Mouse (Mus musculus): ENCODE measurements around the gene Iqcj. TPM values are rescaled to one million over a fixed set of nuclear protein-coding genes. Genes with fewer than 3 reads are reported as not detected.

Iqcj gene
- total RNA-seq, 1 experiment from 2014 or later, result not detected

- ATAC-seq (replicated peaks in 1 of 2; ENCODE audit: insufficient read depth in 1 of 2, low FRiP score in 2 of 2, low TSS enrichment in 1 of 2, low read depth in 1 of 2, poor library complexity in 2 of 2, severe bottlenecking in 2 of 2), result no peak
These were observed 39.9 kb downstream of the Iqcj start for GRCm38 (mm10) chr3:67931914-67932313.

GRCm38 (mm10) chr3:67935829-67936228, 43.8 kb downstream of the Iqcj start:
- no peak for ATAC-seq (replicated peaks in 1 of 2; ENCODE audit: insufficient read depth in 1 of 2, low FRiP score in 2 of 2, low TSS enrichment in 1 of 2, low read depth in 1 of 2, poor library complexity in 2 of 2, severe bottlenecking in 2 of 2)

GRCm38 (mm10) chr3:67947000-67947399, 55.0 kb downstream of the Iqcj start:
- ATAC-seq (replicated peaks in 1 of 2; ENCODE audit: insufficient read depth in 1 of 2, low FRiP score in 2 of 2, low TSS enrichment in 1 of 2, low read depth in 1 of 2, poor library complexity in 2 of 2, severe bottlenecking in 2 of 2), result no peak

GRCm38 (mm10) chr3:67952517-67952940, 60.5 kb downstream of the Iqcj start:
- no peak for ATAC-seq (replicated peaks in 1 of 2; ENCODE audit: insufficient read depth in 1 of 2, low FRiP score in 2 of 2, low TSS enrichment in 1 of 2, low read depth in 1 of 2, poor library complexity in 2 of 2, severe bottlenecking in 2 of 2)

GRCm38 (mm10) chr3:67954459-67955065, 62.5 kb downstream of the Iqcj start:
- no peak for ATAC-seq (replicated peaks in 1 of 2; ENCODE audit: insufficient read depth in 1 of 2, low FRiP score in 2 of 2, low TSS enrichment in 1 of 2, low read depth in 1 of 2, poor library complexity in 2 of 2, severe bottlenecking in 2 of 2)

GRCm38 (mm10) chr3:67959672-67960071, 67.7 kb downstream of the Iqcj start:
- ATAC-seq (replicated peaks in 1 of 2; ENCODE audit: insufficient read depth in 1 of 2, low FRiP score in 2 of 2, low TSS enrichment in 1 of 2, low read depth in 1 of 2, poor library complexity in 2 of 2, severe bottlenecking in 2 of 2), result no peak

- ATAC-seq (replicated peaks in 1 of 2; ENCODE audit: insufficient read depth in 1 of 2, low FRiP score in 2 of 2, low TSS enrichment in 1 of 2, low read depth in 1 of 2, poor library complexity in 2 of 2, severe bottlenecking in 2 of 2), result no peak
These were observed 68.1 kb downstream of the Iqcj start for GRCm38 (mm10) chr3:67960133-67960532.

- ATAC-seq (replicated peaks in 1 of 2; ENCODE audit: insufficient read depth in 1 of 2, low FRiP score in 2 of 2, low TSS enrichment in 1 of 2, low read depth in 1 of 2, poor library complexity in 2 of 2, severe bottlenecking in 2 of 2), result no peak
These were observed 68.7 kb downstream of the Iqcj start for GRCm38 (mm10) chr3:67960727-67961126.

GRCm38 (mm10) chr3:67961934-67962639, 70.1 kb downstream of the Iqcj start:
- ATAC-seq (replicated peaks in 1 of 2; ENCODE audit: insufficient read depth in 1 of 2, low FRiP score in 2 of 2, low TSS enrichment in 1 of 2, low read depth in 1 of 2, poor library complexity in 2 of 2, severe bottlenecking in 2 of 2), result no peak

GRCm38 (mm10) chr3:67974340-67974998, 82.4 kb downstream of the Iqcj start:
- no peak for ATAC-seq (replicated peaks in 1 of 2; ENCODE audit: insufficient read depth in 1 of 2, low FRiP score in 2 of 2, low TSS enrichment in 1 of 2, low read depth in 1 of 2, poor library complexity in 2 of 2, severe bottlenecking in 2 of 2)

- ATAC-seq (replicated peaks in 1 of 2; ENCODE audit: insufficient read depth in 1 of 2, low FRiP score in 2 of 2, low TSS enrichment in 1 of 2, low read depth in 1 of 2, poor library complexity in 2 of 2, severe bottlenecking in 2 of 2), result no peak
These were observed 88.0 kb downstream of the Iqcj start for GRCm38 (mm10) chr3:67980006-67980405.

GRCm38 (mm10) chr3:67983329-67983728, 91.3 kb downstream of the Iqcj start:
- no peak for ATAC-seq (replicated peaks in 1 of 2; ENCODE audit: insufficient read depth in 1 of 2, low FRiP score in 2 of 2, low TSS enrichment in 1 of 2, low read depth in 1 of 2, poor library complexity in 2 of 2, severe bottlenecking in 2 of 2)

- ATAC-seq (replicated peaks in 1 of 2; ENCODE audit: insufficient read depth in 1 of 2, low FRiP score in 2 of 2, low TSS enrichment in 1 of 2, low read depth in 1 of 2, poor library complexity in 2 of 2, severe bottlenecking in 2 of 2), result no peak
These were observed 110.4 kb downstream of the Iqcj start for GRCm38 (mm10) chr3:68002415-68002814.

GRCm38 (mm10) chr3:68012342-68012741, 120.3 kb downstream of the Iqcj start:
- ATAC-seq (replicated peaks in 1 of 2; ENCODE audit: insufficient read depth in 1 of 2, low FRiP score in 2 of 2, low TSS enrichment in 1 of 2, low read depth in 1 of 2, poor library complexity in 2 of 2, severe bottlenecking in 2 of 2), result no peak

- ATAC-seq (replicated peaks in 1 of 2; ENCODE audit: insufficient read depth in 1 of 2, low FRiP score in 2 of 2, low TSS enrichment in 1 of 2, low read depth in 1 of 2, poor library complexity in 2 of 2, severe bottlenecking in 2 of 2), result no peak
These were observed 123.8 kb downstream of the Iqcj start for GRCm38 (mm10) chr3:68015786-68016185.

GRCm38 (mm10) chr3:68019401-68019800, 127.4 kb downstream of the Iqcj start:
- no peak for ATAC-seq (replicated peaks in 1 of 2; ENCODE audit: insufficient read depth in 1 of 2, low FRiP score in 2 of 2, low TSS enrichment in 1 of 2, low read depth in 1 of 2, poor library complexity in 2 of 2, severe bottlenecking in 2 of 2)

GRCm38 (mm10) chr3:68036097-68036496, 144.1 kb downstream of the Iqcj start:
- no peak for ATAC-seq (replicated peaks in 1 of 2; ENCODE audit: insufficient read depth in 1 of 2, low FRiP score in 2 of 2, low TSS enrichment in 1 of 2, low read depth in 1 of 2, poor library complexity in 2 of 2, severe bottlenecking in 2 of 2)

- no peak for ATAC-seq (replicated peaks in 1 of 2; ENCODE audit: insufficient read depth in 1 of 2, low FRiP score in 2 of 2, low TSS enrichment in 1 of 2, low read depth in 1 of 2, poor library complexity in 2 of 2, severe bottlenecking in 2 of 2)
These were observed 150.9 kb downstream of the Iqcj start for GRCm38 (mm10) chr3:68042951-68043350.

All from hematopoietic stem cell, adult 5-6 weeks (primary cell).